Comparison of ENCODE assay signal across 8 mouse cellular contexts in the genomic region with DNA sequence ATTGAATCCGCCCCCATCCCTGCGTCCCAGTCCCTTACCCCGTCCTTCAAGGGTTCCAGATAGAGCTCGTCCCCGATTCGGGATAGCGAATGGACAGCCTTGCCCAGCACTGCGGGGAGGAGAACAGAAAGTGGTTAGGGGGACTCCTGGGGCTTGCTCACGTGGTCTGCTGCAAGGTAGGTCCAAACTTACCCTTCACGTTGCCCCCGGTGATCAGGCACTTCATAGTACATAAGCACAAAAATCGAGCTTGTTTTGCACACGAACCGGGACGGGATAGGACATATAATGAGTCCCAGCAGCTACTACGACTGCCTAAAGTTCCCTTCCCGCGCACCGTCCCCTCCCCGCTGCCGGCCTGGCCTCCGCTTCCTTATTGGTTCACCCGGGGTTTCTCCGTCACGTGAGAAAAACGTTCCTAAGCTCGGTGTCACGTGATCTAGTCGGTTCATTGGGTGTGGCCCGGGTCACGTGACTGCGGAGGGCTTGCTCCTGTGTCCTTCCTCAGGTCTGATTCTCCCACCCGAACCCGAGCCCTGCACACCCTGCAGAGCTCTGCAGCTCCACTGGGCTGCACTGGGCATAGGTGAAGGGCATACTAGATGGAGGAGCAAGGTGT. TPM values are rescaled to one million over a fixed set of nuclear protein-coding genes. Genes with fewer than 3 reads are reported as not detected.
DNase-seq lines count a peak whose midpoint lies in the region; ATAC-seq and TF ChIP-seq lines count a peak whose summit lies in the region.

Gene Rad9a (minus strand): TSS at position 372 of the 619 bp plus-strand sequence.

- peak; percentile 95 for DNase-seq in CD4-positive helper T cell, adult 2 months (ENCODE audit: low read depth, low spot score)
- DNase-seq in brain, embryonic 18.5 days (ENCODE audit: low read depth, low spot score): peak; percentile 91
- DNase-seq in kidney, postnatal 0 days (ENCODE audit: low spot score): peak; percentile 99
- peak; percentile 95 for DNase-seq in liver, embryonic 11.5 days (ENCODE audit: low spot score)
- peak; percentile 94 for DNase-seq in naive thymus-derived CD4-positive, alpha-beta T cell, adult 2 months (ENCODE audit: low read depth)

- peak within 1 kb of the TSS; percentile 60 for H3K27ac ChIP-seq in heart, embryonic 12.5 days (ENCODE audit: poor library complexity, severe bottlenecking)
- peak within 1 kb of the TSS; percentile 55 for H3K27ac ChIP-seq in kidney, postnatal 0 days
- H3K27ac ChIP-seq in liver, embryonic 11.5 days (ENCODE audit: low read depth, low read length): peak within 1 kb of the TSS; percentile 84
- H3K27ac ChIP-seq in stomach, embryonic 14.5 days (ENCODE audit: low read length): peak within 1 kb of the TSS; percentile 69

- H3K4me1 ChIP-seq in heart, embryonic 12.5 days (replicated peaks): peaks cover 35% of the 10 kb centered on the region
- H3K4me1 ChIP-seq in kidney, postnatal 0 days (replicated peaks; ENCODE audit: insufficient read depth, low read length): peaks cover 13% of the 10 kb centered on the region
- H3K4me1 ChIP-seq in liver, embryonic 11.5 days (replicated peaks; ENCODE audit: control insufficient read depth, insufficient read depth, low read length): peaks cover 19% of the 10 kb centered on the region
- H3K4me1 ChIP-seq in stomach, embryonic 14.5 days (ENCODE audit: control insufficient read depth, insufficient read depth, low read length): peaks cover 19% of the 10 kb centered on the region; the same call in 1 of the 2 replicates

- TF ChIP-seq CTCF in kidney, postnatal 0 days (IDR thresholded peaks at IDR 0.05; ENCODE audit: low read depth): no peak

- H3K9ac ChIP-seq in heart, embryonic 12.5 days: peak within 1 kb of the TSS; percentile 94
- H3K9ac ChIP-seq in kidney, postnatal 0 days (ENCODE audit: low read depth, low read length): peak within 1 kb of the TSS; percentile 62
- peak within 1 kb of the TSS; percentile 93 for H3K9ac ChIP-seq in liver, embryonic 11.5 days (ENCODE audit: low read depth, low read length)
- H3K9ac ChIP-seq in stomach, embryonic 14.5 days (replicated peaks; ENCODE audit: low read depth, low read length): peak within 1 kb of the TSS; percentile 69

- peak; percentile 90 for ATAC-seq in erythroid progenitor cell, adult 5-6 weeks (replicated peaks; ENCODE audit: low FRiP score, poor library complexity, severe bottlenecking)
- ATAC-seq in heart, embryonic 12.5 days (ENCODE audit: insufficient number of reproducible peaks, low FRiP score): peak; percentile 86
- peak; percentile 82 for ATAC-seq in kidney, postnatal 0 days (replicated peaks; ENCODE audit: low FRiP score, low read depth)
- peak; percentile 87 for ATAC-seq in liver, embryonic 11.5 days (replicated peaks; ENCODE audit: low FRiP score)
- peak; percentile 86 for ATAC-seq in stomach, embryonic 14.5 days (ENCODE audit: insufficient number of reproducible peaks, insufficient read depth, low FRiP score, low read depth)

- H3K4me3 ChIP-seq in heart, embryonic 12.5 days: peak within 1 kb of the TSS; percentile 83
- peak within 1 kb of the TSS; percentile 53 for H3K4me3 ChIP-seq in kidney, postnatal 0 days (replicated peaks; ENCODE audit: low read depth, low read length)
- peak within 1 kb of the TSS; percentile 84 for H3K4me3 ChIP-seq in liver, embryonic 11.5 days (ENCODE audit: low read depth, low read length)
- peak within 1 kb of the TSS; percentile 75 for H3K4me3 ChIP-seq in stomach, embryonic 14.5 days (ENCODE audit: low read depth, low read length)

- under 1% methylated on average over 34 of the region's 34 CpGs for WGBS in heart, embryonic 12.5 days
- WGBS in kidney, postnatal 0 days: under 1% methylated on average over 34 of the region's 34 CpGs
- WGBS in liver, embryonic 11.5 days: under 1% methylated on average over 34 of the region's 34 CpGs
- under 1% methylated on average over 34 of the region's 34 CpGs for WGBS in stomach, embryonic 14.5 days

- H3K9me3 ChIP-seq in heart, embryonic 12.5 days (replicated peaks): no peaks in the 10 kb centered on the region
- H3K9me3 ChIP-seq in kidney, postnatal 0 days (replicated peaks; ENCODE audit: low read length): no peaks in the 10 kb centered on the region
- no peaks in the 10 kb centered on the region for H3K9me3 ChIP-seq in liver, embryonic 11.5 days (ENCODE audit: control insufficient read depth, low read length)
- no peaks in the 10 kb centered on the region for H3K9me3 ChIP-seq in stomach, embryonic 14.5 days (ENCODE audit: control insufficient read depth, low read depth, low read length)

- H3K27me3 ChIP-seq in heart, embryonic 12.5 days (replicated peaks): peaks cover 12% of the 10 kb centered on the region
- no peaks in the 10 kb centered on the region for H3K27me3 ChIP-seq in kidney, postnatal 0 days (ENCODE audit: insufficient read depth, low read length)
- H3K27me3 ChIP-seq in liver, embryonic 11.5 days (replicated peaks; ENCODE audit: control insufficient read depth, insufficient read depth, low read length): peaks cover 5% of the 10 kb centered on the region; the same call in 1 of the 2 replicates
- H3K27me3 ChIP-seq in stomach, embryonic 14.5 days (ENCODE audit: control insufficient read depth, insufficient read depth, low read length): no peaks in the 10 kb centered on the region

- H3K36me3 ChIP-seq in heart, embryonic 12.5 days: peaks cover 39% of the 10 kb centered on the region
- H3K36me3 ChIP-seq in kidney, postnatal 0 days (ENCODE audit: insufficient read depth, low read length): peaks cover 11% of the 10 kb centered on the region; the same call in 1 of the 2 replicates
- H3K36me3 ChIP-seq in liver, embryonic 11.5 days (ENCODE audit: control insufficient read depth, insufficient read depth, low read length): peaks cover 15% of the 10 kb centered on the region
- peaks cover 31% of the 10 kb centered on the region for H3K36me3 ChIP-seq in stomach, embryonic 14.5 days (ENCODE audit: control insufficient read depth, insufficient read depth, low read length)

- H3K4me2 ChIP-seq in heart, embryonic 12.5 days: peak within 1 kb of the TSS; percentile 81
- H3K4me2 ChIP-seq in kidney, postnatal 0 days (ENCODE audit: low read length): peak within 1 kb of the TSS; percentile 87
- H3K4me2 ChIP-seq in liver, embryonic 11.5 days: peak within 1 kb of the TSS; percentile 94
- H3K4me2 ChIP-seq in stomach, embryonic 14.5 days (replicated peaks; ENCODE audit: low read depth, low read length): peak within 1 kb of the TSS; percentile 75

RNA-seq across cellular contexts. Expression of gene Rad9a, which starts in this region (rescaled TPM):
- total RNA-seq in erythroid progenitor cell, adult 5-6 weeks (2015; ENCODE audit: low replicate concordance): 44.0 and 54.1 TPM in 2 replicates
- 27.5 and 41.6 TPM in 2 replicates for total RNA-seq in erythroid progenitor cell, adult 5-6 weeks (2017; ENCODE audit: low replicate concordance)
- polyA plus RNA-seq in heart, embryonic 12.5 days (2016; fragmentation: Nextera tagmentation; extraction: Ambion mirVana): 22.6 and 23.1 TPM in 2 replicates
- polyA plus RNA-seq in kidney, postnatal 0 days (2015; fragmentation: Nextera tagmentation; extraction: Ambion mirVana): 22.8 and 25.7 TPM in 2 replicates
- 35.7 and 38.8 TPM in 2 replicates for polyA plus RNA-seq in liver, embryonic 11.5 days (2014; fragmentation: Nextera tagmentation; extraction: Ambion mirVana)
- polyA plus RNA-seq in stomach, embryonic 14.5 days (2014; fragmentation: Nextera tagmentation; extraction: Ambion mirVana): 33.3 and 33.5 TPM in 2 replicates

Comparison
In these comparisons a context has a peak if more than half of its experiments do, and no peak if none do; other contexts are left out.
1. Peak in every context shown above with its lines: DNase-seq, ATAC-seq, H3K4me3 ChIP-seq and H3K27ac ChIP-seq.